Comparison of ENCODE assay signal across 22 mouse cellular contexts in the genomic region with DNA sequence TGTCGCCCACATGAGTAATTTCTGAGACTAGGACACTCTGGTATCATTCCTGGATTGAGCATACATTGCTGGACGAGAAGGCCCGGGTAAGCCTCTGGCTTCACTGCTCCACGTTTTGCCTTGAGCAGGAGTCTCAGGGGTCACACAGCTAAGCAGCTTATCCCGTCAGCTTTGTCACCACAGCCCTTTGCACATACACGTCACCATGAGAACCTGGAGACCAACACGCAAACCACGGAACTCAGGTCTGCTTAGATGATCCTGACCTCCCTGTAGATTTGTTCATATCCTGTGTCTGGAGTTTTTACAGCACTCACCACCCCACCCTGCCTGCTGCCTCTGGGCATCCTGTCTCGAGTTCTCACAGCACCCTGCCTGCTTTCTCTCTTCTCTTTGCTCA. TPM values are rescaled to one million over a fixed set of nuclear protein-coding genes. Genes with fewer than 3 reads are reported as not detected.
A peak's percentile ranks its signal among the peaks of the same experiment; 100 is the strongest.
DNase-seq lines count a peak whose midpoint lies in the region; ATAC-seq lines count a peak whose summit lies in the region.
"Had no signal": no experiment of that assay in that cellular context is flagged by ENCODE, and none has a peak within 500 bp of the region (broad histone marks: within the 10 kb centered on the region; RNA-seq: fewer than 3 reads in every experiment).

No protein-coding gene starts in this region.

- H3K4me1 ChIP-seq in heart, embryonic 10.5 days: peaks cover 8% of the 10 kb centered on the region; the same call in 1 of the 2 replicates
- no peaks in the 10 kb centered on the region for H3K4me1 ChIP-seq in forebrain, embryonic 13.5 days
- H3K4me1 ChIP-seq in hindbrain, embryonic 14.5 days (replicated peaks; ENCODE audit: control insufficient read depth, insufficient read depth, low read length): no peaks in the 10 kb centered on the region
- H3K4me1 ChIP-seq: embryonic facial prominence, embryonic 15.5 days; heart, embryonic 12.5 days had no signal

- H3K4me2 ChIP-seq in forebrain, embryonic 13.5 days: no peak overlapping the region
- no peak overlapping the region for H3K4me2 ChIP-seq in hindbrain, embryonic 14.5 days (replicated peaks)
- H3K4me2 ChIP-seq: embryonic facial prominence, embryonic 15.5 days; heart, embryonic 12.5 days had no signal

- 0 out of 2 replicates have a peak overlapping the region, but pooled peaks have one; percentile 30 for H3K27ac ChIP-seq in heart, embryonic 10.5 days
- H3K27ac ChIP-seq in forebrain, embryonic 13.5 days: no peak overlapping the region
- H3K27ac ChIP-seq in hindbrain, embryonic 14.5 days: no peak overlapping the region
- H3K27ac ChIP-seq: embryonic facial prominence, embryonic 15.5 days had no signal

- H3K4me3 ChIP-seq in heart, embryonic 10.5 days: no peak overlapping the region
- no peak overlapping the region for H3K4me3 ChIP-seq in forebrain, embryonic 13.5 days
- H3K4me3 ChIP-seq in hindbrain, embryonic 14.5 days (replicated peaks; ENCODE audit: low read length): no peak overlapping the region
- H3K4me3 ChIP-seq: embryonic facial prominence, embryonic 15.5 days; heart, embryonic 12.5 days had no signal

- DNase-seq in heart, embryonic 10.5 days (ENCODE audit: low spot score): peak; percentile 55
- DNase-seq in heart, postnatal 10 days: no peak
- DNase-seq in 3T3-L1 (ENCODE audit: low read depth, low spot score): peak; percentile 61
- peak; percentile 62 for DNase-seq in naive thymus-derived CD4-positive, alpha-beta T cell, adult 2 months (ENCODE audit: low read depth)
- DNase-seq in layer of hippocampus, postnatal 14 days (ENCODE audit: low spot score in 2 of 2): no peak
- no peak for DNase-seq in hindbrain, embryonic 14.5 days (ENCODE audit: low spot score)
- DNase-seq: adrenal gland, postnatal 25 days; cerebellum, adult 9-10 months; gastrocnemius, postnatal 36 days; heart, postnatal 14 days; kidney, adult 18-20 months; kidney, postnatal 10 days; lung, postnatal 4 days; right cerebral cortex, adult 18-20 months; right cerebral cortex, postnatal 4 days; thymus, adult 18-20 months had no signal

- 58% methylated on average over 9 of the region's 9 CpGs for WGBS in heart, embryonic 10.5 days
- WGBS in forebrain, embryonic 13.5 days: 66% methylated on average over 9 of the region's 9 CpGs
- 72% methylated on average over 9 of the region's 9 CpGs for WGBS in hindbrain, embryonic 14.5 days

- no peaks in the 10 kb centered on the region for H3K27me3 ChIP-seq in heart, embryonic 10.5 days (ENCODE audit: insufficient read depth, poor library complexity, severe bottlenecking)
- no peaks in the 10 kb centered on the region for H3K27me3 ChIP-seq in forebrain, embryonic 13.5 days
- H3K27me3 ChIP-seq in hindbrain, embryonic 14.5 days (ENCODE audit: control insufficient read depth, insufficient read depth, low read length): no peaks in the 10 kb centered on the region
- H3K27me3 ChIP-seq: embryonic facial prominence, embryonic 15.5 days had no signal

- H3K9me3 ChIP-seq in heart, embryonic 10.5 days: no peaks in the 10 kb centered on the region
- no peaks in the 10 kb centered on the region for H3K9me3 ChIP-seq in forebrain, embryonic 13.5 days (replicated peaks)
- no peaks in the 10 kb centered on the region for H3K9me3 ChIP-seq in hindbrain, embryonic 14.5 days (ENCODE audit: control insufficient read depth, low read length)
- H3K9me3 ChIP-seq: embryonic facial prominence, embryonic 15.5 days; heart, embryonic 12.5 days had no signal

- no peaks in the 10 kb centered on the region for H3K36me3 ChIP-seq in heart, embryonic 10.5 days
- H3K36me3 ChIP-seq in forebrain, embryonic 13.5 days (ENCODE audit: poor library complexity, severe bottlenecking): no peaks in the 10 kb centered on the region
- no peaks in the 10 kb centered on the region for H3K36me3 ChIP-seq in hindbrain, embryonic 14.5 days (replicated peaks; ENCODE audit: control insufficient read depth, insufficient read depth)
- H3K36me3 ChIP-seq: embryonic facial prominence, embryonic 15.5 days; heart, embryonic 12.5 days had no signal

- intact Hi-C loops in heart, postnatal 10 days (cut with DNase I): no loop called here

- no peak overlapping the region for H3K9ac ChIP-seq in forebrain, embryonic 13.5 days
- no peak overlapping the region for H3K9ac ChIP-seq in hindbrain, embryonic 14.5 days
- H3K9ac ChIP-seq: embryonic facial prominence, embryonic 15.5 days; heart, embryonic 12.5 days had no signal

- peak; percentile 62 for ATAC-seq in activated CD4-positive, CD25-positive, alpha-beta regulatory T cell, adult 4 months
- no peak for ATAC-seq in forebrain, embryonic 13.5 days
- ATAC-seq in hindbrain, embryonic 14.5 days (ENCODE audit: low FRiP score): no peak

RNA-seq across cellular contexts. Expression of a gene that starts 48.9 kb away (rescaled TPM):
- polyA plus RNA-seq in heart, embryonic 10.5 days (2016; fragmentation: Nextera tagmentation; extraction: Ambion mirVana): 8.5 and 15.2 TPM in 2 replicates
- 1 to 10 TPM; 2.1 to 3.1 TPM for total RNA-seq in heart, postnatal 10 days (2021)
- polyA plus RNA-seq in activated CD4-positive, CD25-positive, alpha-beta regulatory T cell, adult 4 months (2017; shearing (Covaris generic)): 10 to 100 TPM in 1 of 2 experiments, 1 to 10 TPM in 1; 4.2 to 12.0 TPM
- polyA plus RNA-seq in forebrain, embryonic 13.5 days (2015; fragmentation: Nextera tagmentation; extraction: Ambion mirVana): 0.34 and 0.46 TPM in 2 replicates
- not detected for total RNA-seq in layer of hippocampus, postnatal 14 days (2021)
- polyA plus RNA-seq in hindbrain, embryonic 14.5 days (2014; fragmentation: Nextera tagmentation; extraction: Ambion mirVana): 0.60 and 1.4 TPM in 2 replicates
- total RNA-seq: gastrocnemius, postnatal 36 days; layer of hippocampus, postnatal 10 days; left cerebral cortex, postnatal 10 days had no signal

RNA-seq across cellular contexts. Expression of a gene that starts 54.0 kb away (rescaled TPM):
- 64.2 and 67.1 TPM in 2 replicates for polyA plus RNA-seq in heart, embryonic 10.5 days (2016; fragmentation: Nextera tagmentation; extraction: Ambion mirVana)
- 10 to 100 TPM; 61.8 to 62.4 TPM for total RNA-seq in heart, postnatal 10 days (2021)
- 1 to 10 TPM; 8.2 to 9.2 TPM for polyA plus RNA-seq in activated CD4-positive, CD25-positive, alpha-beta regulatory T cell, adult 4 months (2017; shearing (Covaris generic))
- polyA plus RNA-seq in forebrain, embryonic 13.5 days (2015; fragmentation: Nextera tagmentation; extraction: Ambion mirVana): 42.7 and 43.6 TPM in 2 replicates
- 10 to 100 TPM; 62.0 to 62.6 TPM for total RNA-seq in layer of hippocampus, postnatal 14 days (2021)
- polyA plus RNA-seq in hindbrain, embryonic 14.5 days (2014; fragmentation: Nextera tagmentation; extraction: Ambion mirVana): 58.3 and 63.4 TPM in 2 replicates

Comparison
In these comparisons a context has a peak if more than half of its experiments do, and no peak if none do; other contexts are left out.
1. DNase-seq: peak in heart, embryonic 10.5 days (single experiment), 3T3-L1 (single experiment) and naive thymus-derived CD4-positive, alpha-beta T cell, adult 2 months (single experiment); none in heart, postnatal 10 days (0 of 2), layer of hippocampus, postnatal 14 days (0 of 2) and hindbrain, embryonic 14.5 days (single experiment).